ENCODE assay signal across 11 mouse cellular contexts in the genomic region with DNA sequence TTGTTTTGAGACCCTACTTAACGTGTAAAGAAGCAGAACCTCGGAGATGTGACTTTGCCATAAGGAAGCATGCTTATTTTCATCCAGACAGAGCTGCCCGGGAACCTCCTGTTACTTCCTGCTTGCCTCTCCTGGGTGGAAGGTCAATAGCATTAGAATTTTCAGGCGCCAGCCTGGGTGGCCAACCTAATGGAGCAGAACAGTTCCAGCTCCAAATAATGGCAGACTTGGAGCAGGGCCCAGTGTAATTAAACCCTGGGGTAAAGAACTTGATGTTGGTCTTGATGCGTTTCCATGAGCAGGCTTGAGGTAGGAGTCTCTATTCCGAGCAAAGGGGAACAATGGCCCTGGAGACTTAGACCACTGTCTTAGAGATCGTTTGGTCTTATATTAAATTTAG. TPM values are rescaled to one million over a fixed set of nuclear protein-coding genes. Genes with fewer than 3 reads are reported as not detected.
DNase-seq lines count a peak whose midpoint lies in the region; ATAC-seq and TF ChIP-seq lines count a peak whose summit lies in the region.
"Had no signal": no experiment of that assay in that cellular context is flagged by ENCODE, and none has a peak within 500 bp of the region (broad histone marks: within the 10 kb centered on the region; RNA-seq: fewer than 3 reads in every experiment).

No protein-coding gene starts in this region.

- no peaks in the 10 kb centered on the region for H3K9me3 ChIP-seq in hindbrain, embryonic 15.5 days
- H3K9me3 ChIP-seq in hindbrain, embryonic 12.5 days (replicated peaks): no peaks in the 10 kb centered on the region
- H3K9me3 ChIP-seq in embryonic facial prominence, embryonic 14.5 days (ENCODE audit: control insufficient read depth, low read length): no peaks in the 10 kb centered on the region
- H3K9me3 ChIP-seq: liver, embryonic 15.5 days had no signal

- WGBS in hindbrain, embryonic 15.5 days: 55% methylated on average over 7 of the region's 7 CpGs
- WGBS in hindbrain, embryonic 12.5 days: 66% methylated on average over 7 of the region's 7 CpGs
- 53% methylated on average over 7 of the region's 7 CpGs for WGBS in embryonic facial prominence, embryonic 14.5 days

- ATAC-seq in hindbrain, embryonic 15.5 days (ENCODE audit: low FRiP score, low read depth): no peak
- no peak for ATAC-seq in hindbrain, embryonic 12.5 days (ENCODE audit: low FRiP score)
- ATAC-seq in embryonic facial prominence, embryonic 14.5 days (ENCODE audit: low read depth): no peak
- ATAC-seq: midbrain, embryonic 16.5 days had no signal

- H3K4me2 ChIP-seq in hindbrain, embryonic 15.5 days: no peak overlapping the region
- no peak overlapping the region for H3K4me2 ChIP-seq in hindbrain, embryonic 12.5 days (replicated peaks)
- no peak overlapping the region for H3K4me2 ChIP-seq in embryonic facial prominence, embryonic 14.5 days (ENCODE audit: low read depth, low read length)
- H3K4me2 ChIP-seq: liver, embryonic 15.5 days had no signal

- no peak for TF ChIP-seq CTCF in left cerebral cortex, adult 2 months (IDR thresholded peaks at IDR 0.05)

- H3K4me1 ChIP-seq in hindbrain, embryonic 15.5 days (replicated peaks): peaks cover 45% of the 10 kb centered on the region
- peaks cover 24% of the 10 kb centered on the region for H3K4me1 ChIP-seq in hindbrain, embryonic 12.5 days
- 0 out of 2 replicates have a peak, but pooled peaks cover 4% of the 10 kb centered on the region for H3K4me1 ChIP-seq in embryonic facial prominence, embryonic 14.5 days (ENCODE audit: control insufficient read depth, insufficient read depth, low read length)
- H3K4me1 ChIP-seq: liver, embryonic 15.5 days had no signal

- H3K4me3 ChIP-seq in hindbrain, embryonic 15.5 days: no peak overlapping the region
- H3K4me3 ChIP-seq in hindbrain, embryonic 12.5 days: no peak overlapping the region
- no peak overlapping the region for H3K4me3 ChIP-seq in embryonic facial prominence, embryonic 14.5 days (ENCODE audit: low read depth, low read length)
- H3K4me3 ChIP-seq in left cerebral cortex, adult 2 months: no peak overlapping the region
- H3K4me3 ChIP-seq: liver, embryonic 15.5 days had no signal

- intact Hi-C loops in left cerebral cortex, adult 2 months (cut with DNase I): no loop called here

- DNase-seq in embryonic facial prominence, embryonic 14.5 days (ENCODE audit: low spot score): peak; percentile 51
- peak; percentile 93 to 94 for DNase-seq in kidney, adult 8-10 months
- DNase-seq in ovary, adult 18-20 months (ENCODE audit: low spot score): peak; percentile 21
- DNase-seq in left cerebral cortex, adult 2 months (ENCODE audit: extremely low spot score in 1 of 2, low spot score in 2 of 2): no peak
- no peak for DNase-seq in heart, adult 18-20 months
- DNase-seq in lung, postnatal 4 days: no peak
- DNase-seq: gastrocnemius, postnatal 14 days had no signal

- no peaks in the 10 kb centered on the region for H3K27me3 ChIP-seq in hindbrain, embryonic 15.5 days
- no peaks in the 10 kb centered on the region for H3K27me3 ChIP-seq in hindbrain, embryonic 12.5 days
- H3K27me3 ChIP-seq in embryonic facial prominence, embryonic 14.5 days (replicated peaks; ENCODE audit: control insufficient read depth, insufficient read depth, low read length): no peaks in the 10 kb centered on the region
- H3K27me3 ChIP-seq: liver, embryonic 15.5 days had no signal

- H3K36me3 ChIP-seq in hindbrain, embryonic 15.5 days: no peaks in the 10 kb centered on the region
- 0 out of 2 replicates have a peak, but pooled peaks cover 3% of the 10 kb centered on the region for H3K36me3 ChIP-seq in hindbrain, embryonic 12.5 days
- no peaks in the 10 kb centered on the region for H3K36me3 ChIP-seq in embryonic facial prominence, embryonic 14.5 days (ENCODE audit: control insufficient read depth, insufficient read depth, low read length)
- H3K36me3 ChIP-seq: liver, embryonic 15.5 days had no signal

- H3K27ac ChIP-seq in hindbrain, embryonic 15.5 days (replicated peaks): peak overlapping the region; percentile 51
- no peak overlapping the region for H3K27ac ChIP-seq in hindbrain, embryonic 12.5 days
- no peak overlapping the region for H3K27ac ChIP-seq in embryonic facial prominence, embryonic 14.5 days (replicated peaks; ENCODE audit: low read depth, low read length)
- H3K27ac ChIP-seq in left cerebral cortex, adult 2 months: no peak overlapping the region
- H3K27ac ChIP-seq: liver, embryonic 15.5 days had no signal

- H3K9ac ChIP-seq in hindbrain, embryonic 15.5 days: no peak overlapping the region
- no peak overlapping the region for H3K9ac ChIP-seq in hindbrain, embryonic 12.5 days
- H3K9ac ChIP-seq in embryonic facial prominence, embryonic 14.5 days (ENCODE audit: low read depth, low read length): no peak overlapping the region
- H3K9ac ChIP-seq: liver, embryonic 15.5 days had no signal

RNA-seq across cellular contexts. Expression of a gene that starts 26.0 kb away (rescaled TPM):
- 106 and 120 TPM in 2 replicates for polyA plus RNA-seq in hindbrain, embryonic 15.5 days (2015; fragmentation: Nextera tagmentation; extraction: Ambion mirVana)
- polyA plus RNA-seq in hindbrain, embryonic 12.5 days (2016; fragmentation: Nextera tagmentation; extraction: Ambion mirVana): 113 and 119 TPM in 2 replicates
- polyA plus RNA-seq in embryonic facial prominence, embryonic 14.5 days (2014; fragmentation: Nextera tagmentation; extraction: Ambion mirVana): 96.2 and 101 TPM in 2 replicates
- 10 to 100 TPM; 61.5 to 68.6 TPM for total RNA-seq in left cerebral cortex, adult 2 months (2021)
- 10 to 100 TPM; 73.8 to 84.0 TPM for total RNA-seq in heart, adult 18-20 months (2021)

RNA-seq across cellular contexts. Expression of a gene that starts 26.4 kb away (rescaled TPM):
- 46.4 and 49.1 TPM in 2 replicates for polyA plus RNA-seq in hindbrain, embryonic 15.5 days (2015; fragmentation: Nextera tagmentation; extraction: Ambion mirVana)
- 36.3 and 38.0 TPM in 2 replicates for polyA plus RNA-seq in hindbrain, embryonic 12.5 days (2016; fragmentation: Nextera tagmentation; extraction: Ambion mirVana)
- 36.5 and 37.8 TPM in 2 replicates for polyA plus RNA-seq in embryonic facial prominence, embryonic 14.5 days (2014; fragmentation: Nextera tagmentation; extraction: Ambion mirVana)
- 10 to 100 TPM; 13.2 to 15.1 TPM for total RNA-seq in left cerebral cortex, adult 2 months (2021)
- total RNA-seq in heart, adult 18-20 months (2021): 10 to 100 TPM; 23.2 to 25.9 TPM

Comparison
In these comparisons a context has a peak if more than half of its experiments do, and no peak if none do; other contexts are left out.
1. DNase-seq: peak in embryonic facial prominence, embryonic 14.5 days (single experiment), kidney, adult 8-10 months (2 of 2) and ovary, adult 18-20 months (single experiment); none in left cerebral cortex, adult 2 months (0 of 2), heart, adult 18-20 months (0 of 2) and lung, postnatal 4 days (0 of 2).